10 mouse cellular contexts compared by ENCODE assay signal in genomic region chr2:146810695-146811094, GRCm38 (mm10). TPM values are rescaled to one million over a fixed set of nuclear protein-coding genes. Genes with fewer than 3 reads are reported as not detected.
DNase-seq lines count a peak whose midpoint lies in the region; ATAC-seq lines count a peak whose summit lies in the region.
"Had no signal": no experiment of that assay in that cellular context is flagged by ENCODE, and none has a peak within 500 bp of the region (broad histone marks: within the 10 kb centered on the region; RNA-seq: fewer than 3 reads in every experiment).

No protein-coding gene starts in this region.

- H3K4me1 ChIP-seq in heart, embryonic 14.5 days (ENCODE audit: control insufficient read depth in 2 of 2, insufficient read depth in 2 of 2, low read length in 2 of 2): no peaks in the 10 kb centered on the region
- peaks cover 6% of the 10 kb centered on the region for H3K4me1 ChIP-seq in forebrain, embryonic 15.5 days
- H3K4me1 ChIP-seq in midbrain, embryonic 11.5 days (ENCODE audit: control insufficient read depth, insufficient read depth, low read length): 0 out of 2 replicates have a peak, but pooled peaks cover 3% of the 10 kb centered on the region
- H3K4me1 ChIP-seq: liver, embryonic 15.5 days had no signal

- H3K4me3 ChIP-seq in heart, embryonic 14.5 days (ENCODE audit: control insufficient read depth in 1 of 2, insufficient read depth in 1 of 2, low read depth in 1 of 2, low read length in 2 of 2): peak overlapping the region; percentile 7 to 19
- peak overlapping the region; percentile 5; the same call in 1 of the 2 replicates for H3K4me3 ChIP-seq in forebrain, embryonic 15.5 days
- H3K4me3 ChIP-seq in midbrain, embryonic 11.5 days (ENCODE audit: low read depth, low read length): no peak overlapping the region
- H3K4me3 ChIP-seq: liver, embryonic 15.5 days had no signal

- intact Hi-C loops in heart, postnatal 36 days (cut with DNase I): no loop called here

- no peak overlapping the region for H3K27ac ChIP-seq in heart, embryonic 14.5 days (replicated peaks in 1 of 2; ENCODE audit: control insufficient read depth in 1 of 2, insufficient read depth in 1 of 2, low read depth in 2 of 2, low read length in 2 of 2)
- H3K27ac ChIP-seq in forebrain, embryonic 15.5 days (replicated peaks): no peak overlapping the region
- H3K27ac ChIP-seq in midbrain, embryonic 11.5 days (ENCODE audit: low read depth, low read length): no peak overlapping the region
- H3K27ac ChIP-seq: liver, embryonic 15.5 days had no signal

- no peak for DNase-seq in heart, postnatal 36 days
- DNase-seq in NIH3T3 (ENCODE audit: low read depth): peak; percentile 49
- peak; percentile 89 for DNase-seq in midbrain, embryonic 11.5 days (ENCODE audit: low spot score, missing footprints)
- DNase-seq in yolk sac, embryonic 10.5 days (ENCODE audit: low spot score): no peak
- DNase-seq in spleen, postnatal 36 days (ENCODE audit: low spot score in 2 of 2): no peak
- no peak for DNase-seq in kidney, postnatal 25 days
- DNase-seq: right cerebral cortex, adult 18-20 months had no signal

- H3K36me3 ChIP-seq in heart, embryonic 14.5 days (ENCODE audit: control insufficient read depth, insufficient read depth, low read length): no peaks in the 10 kb centered on the region
- H3K36me3 ChIP-seq in forebrain, embryonic 15.5 days: no peaks in the 10 kb centered on the region
- no peaks in the 10 kb centered on the region for H3K36me3 ChIP-seq in midbrain, embryonic 11.5 days (ENCODE audit: control insufficient read depth, insufficient read depth, low read length)
- H3K36me3 ChIP-seq: liver, embryonic 15.5 days had no signal

- H3K4me2 ChIP-seq in heart, embryonic 14.5 days (ENCODE audit: low read length): peak overlapping the region; percentile 48
- H3K4me2 ChIP-seq in forebrain, embryonic 15.5 days (replicated peaks): peak overlapping the region; percentile 30; the same call in 1 of the 2 replicates
- H3K4me2 ChIP-seq in midbrain, embryonic 11.5 days: no peak overlapping the region
- H3K4me2 ChIP-seq: liver, embryonic 15.5 days had no signal

- no peaks in the 10 kb centered on the region for H3K9me3 ChIP-seq in heart, embryonic 14.5 days (ENCODE audit: control insufficient read depth, low read length)
- no peaks in the 10 kb centered on the region for H3K9me3 ChIP-seq in forebrain, embryonic 15.5 days
- H3K9me3 ChIP-seq in midbrain, embryonic 11.5 days (ENCODE audit: control insufficient read depth, low read length): no peaks in the 10 kb centered on the region
- H3K9me3 ChIP-seq: liver, embryonic 15.5 days had no signal

- no peaks in the 10 kb centered on the region for H3K27me3 ChIP-seq in heart, embryonic 14.5 days (ENCODE audit: control insufficient read depth, insufficient read depth, low read length)
- no peaks in the 10 kb centered on the region for H3K27me3 ChIP-seq in forebrain, embryonic 15.5 days
- H3K27me3 ChIP-seq in midbrain, embryonic 11.5 days (ENCODE audit: control insufficient read depth, insufficient read depth, low read length): no peaks in the 10 kb centered on the region
- H3K27me3 ChIP-seq: liver, embryonic 15.5 days had no signal

- H3K9ac ChIP-seq in heart, embryonic 14.5 days (ENCODE audit: low read length): no peak overlapping the region
- no peak overlapping the region for H3K9ac ChIP-seq in forebrain, embryonic 15.5 days (replicated peaks)
- H3K9ac ChIP-seq in midbrain, embryonic 11.5 days (ENCODE audit: low read length): no peak overlapping the region
- H3K9ac ChIP-seq: liver, embryonic 15.5 days had no signal

- WGBS in heart, embryonic 14.5 days: 51% methylated on average over 13 of the region's 13 CpGs
- WGBS in forebrain, embryonic 15.5 days: 9% methylated on average over 13 of the region's 13 CpGs
- 46% methylated on average over 13 of the region's 13 CpGs for WGBS in midbrain, embryonic 11.5 days

- ATAC-seq in heart, embryonic 14.5 days (ENCODE audit: insufficient number of reproducible peaks, insufficient read depth, low FRiP score, low read depth): no peak
- peak; percentile 26; the same call in 1 of the 2 replicates for ATAC-seq in forebrain, embryonic 15.5 days (replicated peaks)
- peak; percentile 83 for ATAC-seq in midbrain, embryonic 11.5 days (ENCODE audit: low FRiP score)

RNA-seq across cellular contexts. Expression of gene Kiz, which starts 45.0 kb away (rescaled TPM):
- polyA plus RNA-seq in heart, embryonic 14.5 days (2014; fragmentation: Nextera tagmentation; extraction: Ambion mirVana): 28.3 and 28.4 TPM in 2 replicates
- 100 to 1,000 TPM in 1 of 2 experiments, 10 to 100 TPM in 1; 94.1 to 107 TPM for total RNA-seq in heart, postnatal 36 days (2021)
- 23.4 and 26.4 TPM in 2 replicates for polyA plus RNA-seq in forebrain, embryonic 15.5 days (2015; fragmentation: Nextera tagmentation; extraction: Ambion mirVana)
- 37.4 and 38.0 TPM in 2 replicates for polyA plus RNA-seq in midbrain, embryonic 11.5 days (2014; fragmentation: Nextera tagmentation; extraction: Ambion mirVana)

Comparison
In these comparisons a context has a peak if more than half of its experiments do, and no peak if none do; other contexts are left out.
1. DNase-seq: peak in NIH3T3 (single experiment) and midbrain, embryonic 11.5 days (single experiment); none in heart, postnatal 36 days (0 of 2), yolk sac, embryonic 10.5 days (single experiment), spleen, postnatal 36 days (0 of 2) and kidney, postnatal 25 days (0 of 2).